Mouse (Mus musculus) liver, embryonic 11.5 days (tissue): ENCODE results near the gene Tmem18. TPM values are rescaled to one million over a fixed set of nuclear protein-coding genes. Genes with fewer than 3 reads are reported as not detected.

Source experiments
- ATAC-seq: fragments of 200-750 bp; cut with Nextera tagmentation; replicated peaks from 2 replicates; pipeline ENCODE4 v1.8.0; 2017; ENCODE audit warnings: moderate number of reproducible peaks, mild to moderate bottlenecking, moderate TSS enrichment, moderate library complexity; ENCODE audit not compliant: low FRiP score
- DNase-seq: peaks from one replicate; pipeline ENCODE4 v3.0.0-alpha.2; 2017; ENCODE audit warnings: low spot score
- H3K27ac ChIP-seq: fragments of 300-500 bp; sonication (generic); 2 replicates; pipeline ENCODE4 v1.5.1; 2014; ENCODE audit warnings: mild to moderate bottlenecking, low read depth, low read length, control low read depth
- H3K27me3 ChIP-seq: fragments of 300-500 bp; sonication (generic); replicated peaks from 2 replicates; pipeline ENCODE4 v1.6.1; 2014; ENCODE audit warnings: low read length, mixed read lengths; ENCODE audit not compliant: control insufficient read depth, insufficient read depth
- H3K36me3 ChIP-seq: fragments of 300-500 bp; sonication (generic); 2 replicates; pipeline ENCODE4 v1.6.1; 2014; ENCODE audit warnings: mild to moderate bottlenecking, low read length, moderate library complexity, mixed read lengths; ENCODE audit not compliant: control insufficient read depth, insufficient read depth
- H3K4me1 ChIP-seq: fragments of 300-500 bp; sonication (generic); replicated peaks from 2 replicates; pipeline ENCODE4 v1.6.1; 2014; ENCODE audit warnings: low read length, mixed read lengths; ENCODE audit not compliant: control insufficient read depth, insufficient read depth
- H3K4me2 ChIP-seq: fragments of 300-500 bp; sonication (generic); 2 replicates; pipeline ENCODE4 v1.6.1; 2014; ENCODE audit warnings: mild to moderate bottlenecking, control low read depth, moderate library complexity
- H3K4me3 ChIP-seq: fragments of 300-500 bp; sonication (generic); 2 replicates; pipeline ENCODE4 v1.5.1; 2014; ENCODE audit warnings: low read depth, low read length, control low read depth
- H3K9ac ChIP-seq: fragments of 300-500 bp; sonication (generic); 2 replicates; pipeline ENCODE4 v1.6.1; 2014; ENCODE audit warnings: low read depth, low read length, control low read depth
- H3K9me3 ChIP-seq: fragments of 300-500 bp; sonication (generic); 2 replicates; pipeline ENCODE4 v1.6.1; 2016; ENCODE audit warnings: low read length, inconsistent platforms, mixed read lengths; ENCODE audit not compliant: control insufficient read depth
- WGBS: fragments of 180-500 bp; shearing (Covaris S2); extraction: QIAGEN DNeasy Blood & Tissue Kit; methylation state at CpG from one replicate; pipeline ENCODE4 v1.1.7; 2014; 5-methylcytosine and 5-hydroxymethylcytosine counted together
- microRNA-seq: library from miRNA; unstranded; fragments of <30 nt; microRNA quantifications from one replicate; pipeline ENCODE4, GENCODE M21; 2017; ENCODE audit warnings: borderline number of aligned reads
- polyA plus RNA-seq: library from polyadenylated mRNA; unstranded; fragments of >200 nt; fragmentation: Nextera tagmentation; extraction: Ambion mirVana; gene quantifications from 2 replicates; pipeline ENCODE4 v1.2.1, GENCODE M21; 2014

Tmem18 gene
- polyA plus RNA-seq, 1 experiment from 2014 or later = 16.2 TPM

- no peak for DNase-seq
- no peak for ATAC-seq
These were observed 34.2 kb downstream of the Tmem18 start for GRCm38 (mm10) chr12:30618425-30618824.

GRCm38 (mm10) chr12:30628466-30628865 lies 44.2 kb downstream of the Tmem18 start:
- ATAC-seq (no peak), DNase-seq (no peak)
- WGBS = 61% methylated on average over 5 of the region's 5 CpGs
- H3K4me2 ChIP-seq = no peak overlapping the region
- no peaks in the 10 kb centered on the region for H3K36me3 ChIP-seq
- H3K27me3 ChIP-seq = no peaks in the 10 kb centered on the region
- H3K9ac ChIP-seq = no peak overlapping the region
- no peaks in the 10 kb centered on the region for H3K4me1 ChIP-seq
- H3K9me3 ChIP-seq = no peaks in the 10 kb centered on the region
- no peak overlapping the region for H3K27ac ChIP-seq
- H3K4me3 ChIP-seq = no peak overlapping the region

More at GRCm38 (mm10) chr12:30618425-30618824, 34.2 kb downstream of the Tmem18 start:
- Histone ChIP-seq H3K4me3 (no peak overlapping the region), H3K4me2 (no peak overlapping the region), H3K9me3 (no peaks in the 10 kb centered on the region), H3K27me3 (no peaks in the 10 kb centered on the region), H3K27ac (no peak overlapping the region), H3K4me1 (no peaks in the 10 kb centered on the region), H3K9ac (no peak overlapping the region), H3K36me3 (no peaks in the 10 kb centered on the region)
- WGBS = 63% methylated on average over 8 of the region's 8 CpGs

DNA sequence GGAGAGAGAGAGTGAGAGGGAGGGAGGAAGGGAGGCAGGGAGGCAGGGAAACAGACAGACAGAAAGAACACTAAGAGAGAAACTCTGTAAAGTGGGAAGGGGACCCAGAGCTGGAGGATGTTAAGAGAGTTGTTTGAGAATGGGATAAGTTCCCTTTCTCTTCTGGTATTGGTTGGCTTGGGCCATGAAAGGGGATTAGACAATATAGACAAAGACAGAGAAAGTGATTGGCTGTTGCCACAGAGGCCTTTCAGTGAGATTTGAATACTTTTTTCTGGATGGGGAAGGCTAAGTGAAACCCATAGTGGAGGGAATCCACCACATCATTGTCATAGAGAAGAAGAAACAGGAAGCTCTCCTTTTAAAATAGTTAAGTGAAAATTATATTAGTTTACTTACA lies 50.3 kb downstream of the Tmem18 start:
- Histone ChIP-seq H3K27ac (no peak overlapping the region), H3K36me3 (no peaks in the 10 kb centered on the region), H3K4me1 (no peaks in the 10 kb centered on the region), H3K27me3 (no peaks in the 10 kb centered on the region), H3K9ac (no peak overlapping the region), H3K9me3 (no peaks in the 10 kb centered on the region), H3K4me2 (no peak overlapping the region), H3K4me3 (no peak overlapping the region)
- DNase-seq (no peak), ATAC-seq (no peak)

Small RNA genes lying within 50 kb of the gene (microRNA-seq; reads per million reads assigned to microRNA genes)
- not detected for gene Gm25243

Other genes with a start within 250 kb of the Tmem18 start
- gene Sntg2, start 211.1 kb upstream of the Tmem18 start, polyA plus RNA-seq = 1.1 and 1.5 TPM in 2 replicates